Mouse (Mus musculus): ENCODE data around the gene Hvcn1. TPM values are rescaled to one million over a fixed set of nuclear protein-coding genes. Genes with fewer than 3 reads are reported as not detected.

Gene Hvcn1
- polyA plus RNA-seq, 1 experiment from 2014 or later: 4.4 TPM

- peak within 1 kb of the TSS; percentile 94 for H3K4me3 ChIP-seq (ENCODE audit: low read length)
- H3K27ac ChIP-seq (ENCODE audit: low read length): peak within 1 kb of the TSS; percentile 52
- under 1% methylated on average over 56 of the region's 114 CpGs for WGBS
- peak within 1 kb of the TSS; percentile 90 for H3K9ac ChIP-seq (ENCODE audit: low read length)
- no peaks in the 10 kb centered on the region for H3K27me3 ChIP-seq (ENCODE audit: control insufficient read depth, insufficient read depth, low read depth, low read length)
- H3K36me3 ChIP-seq (ENCODE audit: control insufficient read depth, insufficient read depth, low read length): 0 out of 2 replicates have a peak, but pooled peaks cover 3% of the 10 kb centered on the region
- peak within 1 kb of the TSS; percentile 98 for H3K4me2 ChIP-seq (ENCODE audit: low read depth, low read length)
- no peaks in the 10 kb centered on the region for H3K9me3 ChIP-seq (ENCODE audit: control insufficient read depth, low read length)
- peak; percentile 91 for ATAC-seq (ENCODE audit: low read depth)
- H3K4me1 ChIP-seq (replicated peaks; ENCODE audit: control insufficient read depth, insufficient read depth, low read length): peaks cover 34% of the 10 kb centered on the region
Observed at GRCm38 (mm10) chr5:122284183-122285028, 77.8 kb downstream of the Hvcn1 start, which contains the start of gene Pptc7. Pptc7 (plus strand) TSS chr5:122284365.

DNA sequence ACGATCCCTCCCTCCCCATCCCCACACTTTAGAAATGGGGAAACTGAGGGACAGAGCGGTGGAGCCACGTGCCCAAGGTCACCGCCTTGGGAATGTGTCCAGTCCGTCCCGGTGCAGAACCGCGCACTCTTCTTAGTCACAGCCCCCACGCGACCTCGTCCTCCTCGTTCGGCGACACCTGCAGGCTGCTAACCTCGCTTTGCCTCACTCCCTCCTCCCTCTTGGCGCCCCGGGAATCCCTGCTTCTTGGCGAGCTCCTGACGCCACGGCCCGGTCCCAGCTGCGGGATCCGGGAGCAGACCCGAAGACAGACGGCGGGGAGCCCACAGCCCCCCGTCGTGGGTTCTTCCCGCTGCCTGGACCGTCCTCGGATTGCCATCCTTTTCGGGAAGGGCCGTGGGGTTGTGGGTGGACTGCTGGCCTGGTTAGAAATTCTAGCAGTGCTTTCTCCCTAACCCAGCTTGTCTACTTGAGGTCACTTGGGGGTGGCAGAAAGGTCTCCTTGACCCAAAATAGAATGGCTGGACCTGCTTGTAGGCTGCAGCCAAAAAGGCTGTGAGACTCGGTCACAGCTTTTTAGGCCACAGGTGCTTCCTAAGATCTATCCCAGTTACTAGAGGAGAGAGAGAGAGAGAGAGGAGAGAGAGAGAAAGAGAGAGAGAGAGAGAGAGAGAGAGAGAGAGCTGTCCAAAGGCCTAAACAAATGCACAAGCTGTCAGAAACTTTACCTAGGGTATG is 78.6 kb downstream of the Hvcn1 start:
- peak overlapping the region; percentile 94 for H3K4me3 ChIP-seq (ENCODE audit: low read length)
- peaks cover 27% of the 10 kb centered on the region for H3K4me1 ChIP-seq (replicated peaks; ENCODE audit: control insufficient read depth, insufficient read depth, low read length)
- ATAC-seq (ENCODE audit: low read depth): peak; percentile 26; the same call in 1 of the 2 replicates
- H3K36me3 ChIP-seq (ENCODE audit: control insufficient read depth, insufficient read depth, low read length): 0 out of 2 replicates have a peak, but pooled peaks cover 3% of the 10 kb centered on the region
- peak overlapping the region; percentile 90 for H3K9ac ChIP-seq (ENCODE audit: low read length)
- under 1% methylated on average over 34 of the region's 34 CpGs for WGBS
- H3K4me2 ChIP-seq (ENCODE audit: low read depth, low read length): peak overlapping the region; percentile 98
- no peaks in the 10 kb centered on the region for H3K27me3 ChIP-seq (ENCODE audit: control insufficient read depth, insufficient read depth, low read depth, low read length)
- peak overlapping the region; percentile 52; the same call in 1 of the 2 replicates for H3K27ac ChIP-seq (ENCODE audit: low read length)
- no peaks in the 10 kb centered on the region for H3K9me3 ChIP-seq (ENCODE audit: control insufficient read depth, low read length)

- peak overlapping the region; percentile 98 for H3K4me2 ChIP-seq (ENCODE audit: low read depth, low read length)
- H3K9me3 ChIP-seq (ENCODE audit: control insufficient read depth, low read length): no peaks in the 10 kb centered on the region
- 0 out of 2 replicates have a peak, but pooled peaks cover 3% of the 10 kb centered on the region for H3K36me3 ChIP-seq (ENCODE audit: control insufficient read depth, insufficient read depth, low read length)
- 48% methylated on average over 7 of the region's 7 CpGs for WGBS
- H3K27me3 ChIP-seq (ENCODE audit: control insufficient read depth, insufficient read depth, low read depth, low read length): no peaks in the 10 kb centered on the region
- H3K4me3 ChIP-seq (ENCODE audit: low read length): peak overlapping the region; percentile 94
- peaks cover 21% of the 10 kb centered on the region for H3K4me1 ChIP-seq (replicated peaks; ENCODE audit: control insufficient read depth, insufficient read depth, low read length)
- no peak for ATAC-seq (ENCODE audit: low read depth)
- H3K27ac ChIP-seq (ENCODE audit: low read length): no peak overlapping the region
- H3K9ac ChIP-seq (ENCODE audit: low read length): peak overlapping the region; percentile 90
Observed at GRCm38 (mm10) chr5:122285767-122286150, 79.2 kb downstream of the Hvcn1 start.

DNA sequence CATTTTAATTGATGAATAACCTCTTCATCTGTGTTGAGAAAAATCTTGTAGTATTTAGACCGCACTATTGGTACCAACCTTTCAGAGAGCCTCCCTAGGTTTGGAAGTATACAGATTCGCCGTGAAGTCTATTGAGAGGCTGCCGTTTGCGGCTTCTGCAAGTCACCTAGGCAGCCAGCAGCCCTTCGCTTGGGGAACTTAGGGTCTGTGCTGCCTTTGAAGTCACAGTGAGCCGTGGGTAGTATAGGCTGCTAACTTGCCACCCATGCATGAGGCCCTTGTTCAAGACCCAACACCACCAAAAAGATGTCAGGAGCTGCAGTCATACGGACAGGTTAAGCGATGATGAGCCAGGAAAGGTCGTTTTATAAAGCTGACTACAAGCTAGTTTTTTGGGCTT is 79.6 kb downstream of the Hvcn1 start:
- Histone ChIP-seq H3K4me2 (ENCODE audit: low read depth, low read length) (peak overlapping the region; percentile 98; the same call in 1 of the 2 replicates), H3K36me3 (ENCODE audit: control insufficient read depth, insufficient read depth, low read length) (0 out of 2 replicates have a peak, but pooled peaks cover 3% of the 10 kb centered on the region), H3K27me3 (ENCODE audit: control insufficient read depth, insufficient read depth, low read depth, low read length) (no peaks in the 10 kb centered on the region), H3K9me3 (ENCODE audit: control insufficient read depth, low read length) (no peaks in the 10 kb centered on the region), H3K4me3 (ENCODE audit: low read length) (no peak overlapping the region; the same call in 1 of the 2 replicates), H3K27ac (ENCODE audit: low read length) (no peak overlapping the region), H3K9ac (ENCODE audit: low read length) (no peak overlapping the region), H3K4me1 (replicated peaks; ENCODE audit: control insufficient read depth, insufficient read depth, low read length) (peaks cover 20% of the 10 kb centered on the region)
- ATAC-seq (ENCODE audit: low read depth): no peak
- WGBS: 80% methylated on average over 10 of the region's 10 CpGs

DNA sequence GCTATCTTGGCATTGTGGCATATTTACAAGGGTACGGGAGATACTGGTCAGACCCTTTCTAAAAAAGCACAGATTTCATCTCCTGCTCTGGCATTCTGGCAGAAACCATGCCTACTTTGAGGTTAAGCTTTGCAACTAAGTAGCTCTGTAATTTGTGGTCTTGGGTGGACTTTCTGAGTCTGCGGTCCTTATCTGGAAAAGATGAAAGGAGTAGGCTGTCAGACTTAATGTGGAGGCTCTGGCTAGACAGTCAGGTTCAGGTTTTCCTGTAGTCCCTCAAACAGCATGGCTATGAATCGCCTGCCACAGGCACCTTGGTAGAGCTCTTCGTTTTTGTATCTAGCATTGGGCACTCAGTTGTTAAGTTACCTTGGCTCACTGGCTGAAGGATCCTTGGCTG is 80.4 kb downstream of the Hvcn1 start:
- H3K9ac ChIP-seq (ENCODE audit: low read length): no peak overlapping the region
- H3K4me2 ChIP-seq (ENCODE audit: low read depth, low read length): no peak overlapping the region
- no peak overlapping the region for H3K4me3 ChIP-seq (ENCODE audit: low read length)
- no peak overlapping the region for H3K27ac ChIP-seq (ENCODE audit: low read length)
- H3K9me3 ChIP-seq (ENCODE audit: control insufficient read depth, low read length): no peaks in the 10 kb centered on the region
- ATAC-seq (ENCODE audit: low read depth): no peak
- no peaks in the 10 kb centered on the region for H3K27me3 ChIP-seq (ENCODE audit: control insufficient read depth, insufficient read depth, low read depth, low read length)
- peaks cover 20% of the 10 kb centered on the region for H3K4me1 ChIP-seq (replicated peaks; ENCODE audit: control insufficient read depth, insufficient read depth, low read length)
- WGBS: 85% methylated on average over 4 of the region's 4 CpGs
- H3K36me3 ChIP-seq (ENCODE audit: control insufficient read depth, insufficient read depth, low read length): 0 out of 2 replicates have a peak, but pooled peaks cover 3% of the 10 kb centered on the region

- H3K27me3 ChIP-seq (ENCODE audit: control insufficient read depth, insufficient read depth, low read depth, low read length): no peaks in the 10 kb centered on the region
- H3K27ac ChIP-seq (ENCODE audit: low read length): no peak overlapping the region
- H3K4me2 ChIP-seq (ENCODE audit: low read depth, low read length): no peak overlapping the region
- no peak overlapping the region for H3K9ac ChIP-seq (ENCODE audit: low read length)
- H3K4me3 ChIP-seq (ENCODE audit: low read length): no peak overlapping the region
- 0 out of 2 replicates have a peak, but pooled peaks cover 3% of the 10 kb centered on the region for H3K36me3 ChIP-seq (ENCODE audit: control insufficient read depth, insufficient read depth, low read length)
- H3K4me1 ChIP-seq (replicated peaks; ENCODE audit: control insufficient read depth, insufficient read depth, low read length): peaks cover 28% of the 10 kb centered on the region
- no peak for ATAC-seq (ENCODE audit: low read depth)
- 84% methylated on average over 4 of the region's 4 CpGs for WGBS
- H3K9me3 ChIP-seq (ENCODE audit: control insufficient read depth, low read length): no peaks in the 10 kb centered on the region
Observed at GRCm38 (mm10) chr5:122288147-122288811, 81.7 kb downstream of the Hvcn1 start.

DNA sequence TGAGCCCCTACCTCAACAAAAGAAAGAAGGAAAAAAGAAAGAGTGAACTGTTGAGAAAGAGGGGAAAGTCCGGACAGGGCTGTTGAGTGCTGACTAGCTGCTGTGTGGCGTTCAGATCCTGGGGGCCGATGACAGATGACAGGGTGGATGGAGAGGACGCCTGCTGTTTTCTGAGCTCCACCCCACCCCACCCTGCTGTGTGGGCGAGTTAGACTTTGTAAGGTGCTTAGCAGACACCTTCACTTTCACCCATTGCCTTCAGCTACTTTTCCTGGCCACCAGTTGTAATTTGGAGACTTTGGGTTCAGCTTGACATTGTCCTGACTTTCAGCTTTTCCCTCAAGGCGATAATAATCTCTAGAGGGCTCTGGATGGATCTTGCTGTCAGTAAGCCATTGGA is 84.5 kb downstream of the Hvcn1 start:
- no peak overlapping the region for H3K4me3 ChIP-seq (ENCODE audit: low read length)
- no peak overlapping the region for H3K9ac ChIP-seq (ENCODE audit: low read length)
- no peak for ATAC-seq (ENCODE audit: low read depth)
- H3K36me3 ChIP-seq (ENCODE audit: control insufficient read depth, insufficient read depth, low read length): 0 out of 2 replicates have a peak, but pooled peaks cover 3% of the 10 kb centered on the region
- H3K9me3 ChIP-seq (ENCODE audit: control insufficient read depth, low read length): no peaks in the 10 kb centered on the region
- H3K27ac ChIP-seq (ENCODE audit: low read length): peak overlapping the region; percentile 88
- H3K27me3 ChIP-seq (ENCODE audit: control insufficient read depth, insufficient read depth, low read depth, low read length): no peaks in the 10 kb centered on the region
- 58% methylated on average over 6 of the region's 6 CpGs for WGBS
- H3K4me2 ChIP-seq (ENCODE audit: low read depth, low read length): peak overlapping the region; percentile 16; the same call in 1 of the 2 replicates
- peaks cover 35% of the 10 kb centered on the region for H3K4me1 ChIP-seq (replicated peaks; ENCODE audit: control insufficient read depth, insufficient read depth, low read length)
